Comparison of ENCODE assay signal across 7 mouse cellular contexts in the genomic region with DNA sequence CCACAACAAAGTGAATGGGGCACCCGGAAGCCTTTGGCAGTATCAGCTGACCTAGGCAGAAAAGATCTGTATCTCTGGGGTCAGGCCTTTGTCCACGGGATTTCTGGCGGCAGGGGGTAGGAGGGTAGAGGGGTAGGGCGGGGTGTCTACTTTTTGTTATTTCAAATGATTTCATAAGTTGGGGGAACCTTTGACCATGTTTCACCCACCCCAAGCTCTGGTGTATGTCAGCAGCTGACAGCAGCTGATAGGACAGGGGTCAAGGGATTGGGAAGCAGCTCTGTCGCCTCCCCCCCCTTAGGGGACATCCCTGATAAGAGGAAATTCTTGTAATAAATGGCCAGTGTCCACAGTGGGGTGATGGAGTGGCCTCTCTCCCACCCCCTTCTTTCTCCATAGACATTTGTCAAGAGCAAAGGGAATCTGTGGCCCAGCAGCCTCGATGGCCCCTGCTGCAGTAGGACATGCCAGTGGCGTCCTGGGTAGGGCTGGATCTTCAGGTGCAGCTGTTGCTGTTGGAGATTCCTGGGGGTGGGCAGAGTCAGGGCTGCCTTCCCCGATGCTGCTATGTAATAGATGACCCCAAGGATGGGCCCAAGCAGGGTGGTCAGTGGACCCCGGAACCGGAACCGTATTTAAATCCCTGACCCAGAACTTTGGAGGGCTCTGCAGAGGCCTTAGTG.
DNase-seq lines count a peak whose midpoint lies in the region; ATAC-seq and TF ChIP-seq lines count a peak whose summit lies in the region.

No protein-coding gene starts in this region.

- H3K27ac ChIP-seq in lung, embryonic 16.5 days (ENCODE audit: low read length) = peak overlapping the region; percentile 73
- peak overlapping the region; percentile 82 for H3K27ac ChIP-seq in hindbrain, embryonic 12.5 days
- H3K27ac ChIP-seq in liver, embryonic 16.5 days (ENCODE audit: low read length) = peak overlapping the region; percentile 73
- no peak overlapping the region for H3K27ac ChIP-seq in thymus, adult 2 months (ENCODE audit: control insufficient read depth, insufficient read depth, low read length)

- no peak for TF ChIP-seq POLR2A in lung, adult 2 months (IDR thresholded peaks at IDR 0.05; ENCODE audit: borderline replicate concordance, extremely low read depth, low read depth, low read length)
- no peak for TF ChIP-seq POLR2A in thymus, adult 2 months (IDR thresholded peaks at IDR 0.05; ENCODE audit: control insufficient read depth, extremely low read depth, insufficient read depth, low read length, poor library complexity)

- 31% methylated on average over 11 of the region's 11 CpGs for WGBS in lung, embryonic 16.5 days
- 39% methylated on average over 11 of the region's 11 CpGs for WGBS in lung, adult 2 months
- 42% methylated on average over 11 of the region's 11 CpGs for WGBS in hindbrain, embryonic 12.5 days
- 35% methylated on average over 11 of the region's 11 CpGs for WGBS in liver, embryonic 16.5 days (ENCODE audit: insufficient replicate concordance)
- WGBS in thymus, adult 2 months = 58% methylated on average over 11 of the region's 11 CpGs

- peaks cover 80% of the 10 kb centered on the region for H3K4me1 ChIP-seq in lung, embryonic 16.5 days (replicated peaks; ENCODE audit: control insufficient read depth, insufficient read depth, low read length)
- peaks cover 11% of the 10 kb centered on the region for H3K4me1 ChIP-seq in lung, adult 2 months (ENCODE audit: control insufficient read depth, insufficient read depth, low read length)
- peaks cover 95% of the 10 kb centered on the region for H3K4me1 ChIP-seq in hindbrain, embryonic 12.5 days
- peaks cover 67% of the 10 kb centered on the region for H3K4me1 ChIP-seq in liver, embryonic 16.5 days (ENCODE audit: control insufficient read depth, low read depth, low read length)
- H3K4me1 ChIP-seq in thymus, adult 2 months (replicated peaks; ENCODE audit: control insufficient read depth, insufficient read depth, low read length) = peaks cover 80% of the 10 kb centered on the region

- H3K27me3 ChIP-seq in lung, embryonic 16.5 days (ENCODE audit: control insufficient read depth, insufficient read depth, low read depth, low read length) = no peaks in the 10 kb centered on the region
- no peaks in the 10 kb centered on the region for H3K27me3 ChIP-seq in hindbrain, embryonic 12.5 days
- no peaks in the 10 kb centered on the region for H3K27me3 ChIP-seq in liver, embryonic 16.5 days (ENCODE audit: control insufficient read depth, insufficient read depth, low read depth, low read length)
- H3K27me3 ChIP-seq in thymus, adult 2 months (ENCODE audit: control insufficient read depth, insufficient read depth, low read length) = no peaks in the 10 kb centered on the region

- no peak overlapping the region for H3K4me2 ChIP-seq in lung, embryonic 16.5 days (ENCODE audit: low read depth, low read length)
- H3K4me2 ChIP-seq in hindbrain, embryonic 12.5 days (replicated peaks) = peak overlapping the region; percentile 36
- peak overlapping the region; percentile 20 for H3K4me2 ChIP-seq in liver, embryonic 16.5 days (ENCODE audit: low read depth, low read length)

- no peaks in the 10 kb centered on the region for H3K9me3 ChIP-seq in lung, embryonic 16.5 days (ENCODE audit: control insufficient read depth, low read length)
- H3K9me3 ChIP-seq in hindbrain, embryonic 12.5 days (replicated peaks) = no peaks in the 10 kb centered on the region
- H3K9me3 ChIP-seq in liver, embryonic 16.5 days (replicated peaks; ENCODE audit: control insufficient read depth, low read length) = no peaks in the 10 kb centered on the region

- no peak for ATAC-seq in lung, embryonic 16.5 days (ENCODE audit: low read depth)
- ATAC-seq in hindbrain, embryonic 12.5 days (ENCODE audit: low FRiP score) = no peak
- ATAC-seq in liver, embryonic 16.5 days (ENCODE audit: low read depth) = peak; percentile 43

- H3K36me3 ChIP-seq in lung, embryonic 16.5 days (ENCODE audit: control insufficient read depth, insufficient read depth, low read length) = no peaks in the 10 kb centered on the region
- no peaks in the 10 kb centered on the region for H3K36me3 ChIP-seq in hindbrain, embryonic 12.5 days
- no peaks in the 10 kb centered on the region for H3K36me3 ChIP-seq in liver, embryonic 16.5 days (ENCODE audit: control insufficient read depth, insufficient read depth)
- H3K36me3 ChIP-seq in thymus, adult 2 months (ENCODE audit: control insufficient read depth, insufficient read depth, low read length) = no peaks in the 10 kb centered on the region

- DNase-seq in lung, adult 2 months = no peak
- no peak for DNase-seq in adrenal gland, adult 2 months
- no peak for DNase-seq in embryo, embryonic 11 days
- DNase-seq in thymus, adult 2 months = no peak

- TF ChIP-seq CTCF in lung, adult 2 months (IDR thresholded peaks at IDR 0.05; ENCODE audit: insufficient read depth, low read length) = no peak
- TF ChIP-seq CTCF in thymus, adult 2 months (IDR thresholded peaks at IDR 0.05; ENCODE audit: borderline replicate concordance, control insufficient read depth, extremely low read depth, insufficient read depth, low read length, poor library complexity) = no peak

- no peak overlapping the region for H3K9ac ChIP-seq in lung, embryonic 16.5 days (ENCODE audit: low read length)
- 0 out of 2 replicates have a peak overlapping the region, but pooled peaks have one; percentile 13 for H3K9ac ChIP-seq in hindbrain, embryonic 12.5 days
- no peak overlapping the region for H3K9ac ChIP-seq in liver, embryonic 16.5 days (ENCODE audit: low read depth, low read length)

- no peak overlapping the region for H3K4me3 ChIP-seq in lung, embryonic 16.5 days (ENCODE audit: low read length)
- no peak overlapping the region for H3K4me3 ChIP-seq in lung, adult 2 months (replicated peaks; ENCODE audit: extremely low read depth, low read depth, low read length)
- no peak overlapping the region for H3K4me3 ChIP-seq in hindbrain, embryonic 12.5 days
- no peak overlapping the region for H3K4me3 ChIP-seq in liver, embryonic 16.5 days (ENCODE audit: low read depth, low read length)
- no peak overlapping the region for H3K4me3 ChIP-seq in thymus, adult 2 months (ENCODE audit: control insufficient read depth, insufficient read depth, low read length)
